Mouse (Mus musculus) liver, adult 2 months (tissue): ENCODE data around the gene Wdr83os.

Experiments
- CTCF ChIP-seq: fragments of 200-500 bp; IDR thresholded peaks from 2 replicates; pipeline ENCODE4 v1.5.1; 2011; ENCODE audit warnings: low read depth, low read length, control low read depth
- POLR2A ChIP-seq: fragments of 200-500 bp; IDR thresholded peaks from 2 replicates; pipeline ENCODE4 v1.6.1; 2011; ENCODE audit warnings: low read length, control low read depth; ENCODE audit not compliant: insufficient read depth; ENCODE audit errors: extremely low read depth

GRCm38 (mm10) chr8:85067982-85068381, 12.6 kb upstream of the Wdr83os start, which contains the start of gene Gm5741:
- TF ChIP-seq POLR2A = 0 out of 2 replicates have a peak, but pooled peaks have one; percentile 8
- no peak for TF ChIP-seq CTCF
